Mouse (Mus musculus): Measurements from ENCODE around the gene Fbxl16. TPM values are rescaled to one million over a fixed set of nuclear protein-coding genes. Genes with fewer than 3 reads are reported as not detected.
A peak's percentile ranks its signal among the peaks of the same experiment; 100 is the strongest.

Gene Fbxl16
- total and polyA plus RNA-seq, 3 experiments, result not detected

DNA sequence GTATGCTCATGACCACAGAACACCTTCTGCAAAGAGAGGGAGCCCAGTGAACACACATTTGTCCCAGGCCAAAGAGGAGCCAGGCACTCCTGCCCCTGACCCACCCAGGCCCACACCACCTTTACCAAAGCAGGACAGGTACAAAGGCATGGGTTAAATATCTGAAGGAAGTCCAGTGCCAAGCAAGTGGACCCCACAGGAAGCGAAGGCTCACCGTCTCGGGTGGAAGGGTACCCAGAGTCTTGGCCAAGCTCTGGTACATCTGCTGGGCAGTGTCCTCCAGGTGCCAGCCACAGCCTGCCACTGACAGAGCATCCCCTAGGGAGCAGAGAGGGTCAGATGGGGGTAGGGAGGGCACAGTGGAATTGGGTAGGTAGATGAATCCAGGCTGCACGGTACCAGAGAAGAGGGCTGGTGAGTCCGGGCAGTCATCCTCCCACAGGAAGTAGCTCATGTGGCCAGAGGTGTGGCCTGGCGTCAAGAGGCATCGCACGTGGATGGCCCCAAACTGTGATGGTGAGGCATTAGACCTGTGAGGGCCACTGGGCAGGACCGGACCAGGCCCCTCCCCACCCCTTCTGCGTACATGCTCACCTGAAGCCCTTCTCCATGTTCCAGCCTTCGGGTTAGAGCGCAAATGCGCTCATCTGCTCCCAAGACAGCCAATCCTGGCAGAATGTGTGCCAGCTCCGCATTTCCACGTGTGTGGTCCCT is 24.9 kb upstream of the Fbxl16 start:
- H3K4me1 ChIP-seq (ENCODE audit: control insufficient read depth in 1 of 2, insufficient read depth in 2 of 2), result peaks cover 7 to 16% of the 10 kb centered on the region in 2 experiments
- in situ Hi-C loops (cut with MboI; ENCODE audit: low pct_ligation_motif_present, low pct_unique_long_range_greater_than_20kb, low sequenced_read_pairs) (no loop called here), dilution Hi-C loops (cut with MboI; ENCODE audit: extremely low pct_ligation_motif_present, extremely low pct_unique_long_range_greater_than_20kb, low sequenced_read_pairs) (no loop called here)
- no peaks in the 10 kb centered on the region for H3K9me3 ChIP-seq (replicated peaks; ENCODE audit: low read length)
- H3K79me2 ChIP-seq (replicated peaks; ENCODE audit: control insufficient read depth, extremely low read depth, insufficient read depth, poor library complexity, severe bottlenecking), result no peaks in the 10 kb centered on the region
- H3K27ac ChIP-seq (ENCODE audit: insufficient read depth, low read depth), result no peak overlapping the region
- peak overlapping the region; percentile 46; the same call in 1 of the 2 replicates for H3K4me2 ChIP-seq (ENCODE audit: insufficient read depth, low read depth, poor library complexity, severe bottlenecking)
- H3K27me3 ChIP-seq (replicated peaks), result no peaks in the 10 kb centered on the region
- TF ChIP-seq ZNF384 (IDR thresholded peaks at IDR 0.05; ENCODE audit: low read depth, low read length) (no peak), SMC3 (IDR thresholded peaks at IDR 0.05; ENCODE audit: low read depth, low read length) (no peak), HCFC1 (IDR thresholded peaks at IDR 0.05; ENCODE audit: low read depth, low read length) (no peak), JUN (IDR thresholded peaks at IDR 0.05; ENCODE audit: insufficient read depth, low read depth, low read length) (no peak), EP300 (IDR thresholded peaks at IDR 0.05; ENCODE audit: low read length) (no peak), BHLHE40 (IDR thresholded peaks at IDR 0.05; ENCODE audit: low read depth, low read length) (no peak), IRF4 (IDR thresholded peaks at IDR 0.05; ENCODE audit: low read depth, low read length) (no peak), USF2 (conservative IDR thresholded peaks at IDR 0.05; ENCODE audit: low read depth, low read length) (no peak), PAX5 (IDR thresholded peaks at IDR 0.05; ENCODE audit: low read length) (no peak), TBP (conservative IDR thresholded peaks at IDR 0.05; ENCODE audit: low read depth, low read length) (no peak), MYC (IDR thresholded peaks at IDR 0.05; ENCODE audit: low read depth, low read length) (no peak), POLR2A (IDR thresholded peaks at IDR 0.05; ENCODE audit: low read depth, low read length) (no peak), GABPA (IDR thresholded peaks at IDR 0.05; ENCODE audit: insufficient replicate concordance, low read depth, low read length) (no peak), MXI1 (IDR thresholded peaks at IDR 0.05; ENCODE audit: low read depth, low read length) (no peak)
- DNase-seq (ENCODE audit: extremely low read depth), result no peak
- H3K9ac ChIP-seq (ENCODE audit: insufficient read depth, low read depth), result no peak overlapping the region
- peaks cover 64 to 81% of the 10 kb centered on the region in 2 experiments for H3K36me3 ChIP-seq (replicated peaks in 1 of 2; ENCODE audit: control insufficient read depth in 1 of 2, insufficient read depth in 1 of 2, low read length in 1 of 2)
- H3K4me3 ChIP-seq (replicated peaks in 1 of 3; ENCODE audit: low read depth in 2 of 3, low read length in 2 of 3, poor library complexity in 1 of 3), result no peak overlapping the region

DNA sequence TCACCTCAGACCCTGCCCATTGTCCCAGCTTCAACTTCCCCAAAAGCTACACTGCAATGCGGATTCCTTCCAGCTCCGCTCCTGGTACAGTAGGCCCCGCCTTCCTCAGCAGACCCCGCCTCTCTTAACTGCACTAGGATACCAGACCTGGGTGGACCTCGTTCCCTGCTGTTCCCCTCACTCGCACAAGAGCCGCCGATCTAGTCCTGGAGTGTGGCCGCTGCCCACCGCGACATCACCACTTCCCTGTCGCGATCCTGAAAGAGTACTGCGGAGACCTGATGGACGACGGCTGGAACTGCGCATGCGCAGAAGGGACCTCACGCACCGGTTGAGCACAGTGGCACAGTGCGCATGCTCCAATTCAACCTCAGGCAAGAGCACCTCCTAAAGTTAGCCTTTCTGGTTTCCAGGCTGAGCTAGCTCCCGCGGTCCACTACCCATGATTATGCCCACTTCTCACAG is 23.6 kb upstream of the Fbxl16 start, which contains the start of gene Haghl:
Gene Haghl, minus strand, starts transcription at position 393 of the 465 bp plus-strand sequence.
- DNase-seq (ENCODE audit: extremely low read depth), result peak; percentile 98
- Histone ChIP-seq H3K79me2 (replicated peaks; ENCODE audit: control insufficient read depth, extremely low read depth, insufficient read depth, poor library complexity, severe bottlenecking) (no peaks in the 10 kb centered on the region), H3K4me2 (ENCODE audit: insufficient read depth, low read depth, poor library complexity, severe bottlenecking) (peak within 1 kb of the TSS; percentile 52), H3K36me3 (replicated peaks in 1 of 2; ENCODE audit: control insufficient read depth in 1 of 2, insufficient read depth in 1 of 2, low read length in 1 of 2) (peaks cover 58 to 80% of the 10 kb centered on the region in 2 experiments), H3K27ac (ENCODE audit: insufficient read depth, low read depth) (peak within 1 kb of the TSS; percentile 50; the same call in 1 of the 2 replicates), H3K9ac (ENCODE audit: insufficient read depth, low read depth) (peak within 1 kb of the TSS; percentile 58), H3K4me3 (replicated peaks in 1 of 3; ENCODE audit: low read depth in 2 of 3, low read length in 2 of 3, poor library complexity in 1 of 3) (peak within 1 kb of the TSS; percentile 65 to 81 (median 73)), H3K9me3 (replicated peaks; ENCODE audit: low read length) (no peaks in the 10 kb centered on the region), H3K4me1 (ENCODE audit: control insufficient read depth in 1 of 2, insufficient read depth in 2 of 2) (peaks cover 7 to 16% of the 10 kb centered on the region in 2 experiments), H3K27me3 (replicated peaks) (no peaks in the 10 kb centered on the region)
- TF ChIP-seq MEF2A (IDR thresholded peaks at IDR 0.05; ENCODE audit: borderline replicate concordance, low read depth, low read length) (no peak), ELF1 (IDR thresholded peaks at IDR 0.05; ENCODE audit: low read depth, low read length) (peak; percentile 31; the same call in 1 of the 2 replicates), CHD2 (IDR thresholded peaks at IDR 0.05; ENCODE audit: low read length) (0 out of 2 replicates have a peak, but pooled peaks have one; percentile 20), HCFC1 (IDR thresholded peaks at IDR 0.05; ENCODE audit: low read depth, low read length) (peak; percentile 58), PAX5 (IDR thresholded peaks at IDR 0.05; ENCODE audit: low read length) (no peak), NRF1 (IDR thresholded peaks at IDR 0.05; ENCODE audit: low read depth, low read length) (peak; percentile 100), TBP (conservative IDR thresholded peaks at IDR 0.05; ENCODE audit: low read depth, low read length) (peak; percentile 74; the same call in 1 of the 2 replicates), ZNF384 (IDR thresholded peaks at IDR 0.05; ENCODE audit: low read depth, low read length) (no peak), GABPA (IDR thresholded peaks at IDR 0.05; ENCODE audit: insufficient replicate concordance, low read depth, low read length) (no peak), NELFE (IDR thresholded peaks at IDR 0.05; ENCODE audit: low read depth, low read length) (peak; percentile 86), MXI1 (IDR thresholded peaks at IDR 0.05; ENCODE audit: low read depth, low read length) (0 out of 2 replicates have a peak, but pooled peaks have one; percentile 17), JUND (conservative IDR thresholded peaks at IDR 0.05; ENCODE audit: low read depth, low read length) (no peak), POLR2AphosphoS2 (IDR thresholded peaks at IDR 0.05; ENCODE audit: low read depth, low read length) (peak; percentile 91), POLR2A (IDR thresholded peaks at IDR 0.05; ENCODE audit: low read depth, low read length) (peak; percentile 79)
- dilution Hi-C loops (cut with MboI; ENCODE audit: extremely low pct_ligation_motif_present, extremely low pct_unique_long_range_greater_than_20kb, low sequenced_read_pairs), result no loop called here
- in situ Hi-C loops (cut with MboI; ENCODE audit: low pct_ligation_motif_present, low pct_unique_long_range_greater_than_20kb, low sequenced_read_pairs), result no loop called here

All from CH12.LX (cell line).